Mouse (Mus musculus) lung, embryonic 14.5 days (tissue): ENCODE data around the gene Mogat2. TPM values are rescaled to one million over a fixed set of nuclear protein-coding genes. Genes with fewer than 3 reads are reported as not detected.

Experiments
- ATAC-seq: fragments of 200-750 bp; cut with Nextera tagmentation; 2 replicates; pipeline ENCODE4 v1.8.0; 2017; ENCODE audit warnings: mild to moderate bottlenecking, moderate TSS enrichment, moderate library complexity; ENCODE audit not compliant: insufficient read depth
- DNase-seq: peaks from one replicate; pipeline ENCODE4 v3.0.0-alpha.2; 2015
- H3K27ac ChIP-seq: fragments of 300-500 bp; sonication (generic); 2 replicates; pipeline ENCODE4 v1.5.1; 2014; ENCODE audit warnings: low read depth, mild to moderate bottlenecking, moderate library complexity
- H3K27me3 ChIP-seq: fragments of 300-500 bp; sonication (generic); 2 replicates; pipeline ENCODE4 v1.6.1; 2014; ENCODE audit warnings: low read length, control low read depth; ENCODE audit not compliant: insufficient read depth
- H3K36me3 ChIP-seq: fragments of 300-500 bp; sonication (generic); 2 replicates; pipeline ENCODE4 v1.6.1; 2014; ENCODE audit warnings: control low read depth; ENCODE audit not compliant: insufficient read depth
- H3K4me1 ChIP-seq: fragments of 300-500 bp; sonication (generic); 2 replicates; pipeline ENCODE4 v1.6.1; 2014; ENCODE audit warnings: antibody characterized with exemption, control low read depth; ENCODE audit not compliant: insufficient read depth
- H3K4me2 ChIP-seq: fragments of 300-500 bp; sonication (generic); 2 replicates; pipeline ENCODE4 v1.6.1; 2014; ENCODE audit warnings: mild to moderate bottlenecking
- H3K4me3 ChIP-seq: fragments of 300-500 bp; sonication (generic); 2 replicates; pipeline ENCODE4 v1.5.1; 2014; ENCODE audit warnings: low read depth, low read length
- H3K9ac ChIP-seq: fragments of 300-500 bp; sonication (generic); 2 replicates; pipeline ENCODE4 v1.6.1; 2014
- H3K9me3 ChIP-seq: fragments of 300-500 bp; sonication (generic); 2 replicates; pipeline ENCODE4 v1.6.1; 2016; ENCODE audit warnings: low read depth, low read length, control low read depth
- CTCF ChIP-seq: IDR thresholded peaks from 2 replicates; pipeline ENCODE4 v1.5.1; 2016; ENCODE audit warnings: antibody characterized with exemption, low read depth
- WGBS: fragments of 180-500 bp; shearing (Covaris S2); extraction: QIAGEN DNeasy Blood & Tissue Kit; methylation state at CpG from one replicate; pipeline ENCODE4 v1.1.7; 2014; 5-methylcytosine and 5-hydroxymethylcytosine counted together
- polyA plus RNA-seq: library from polyadenylated mRNA; unstranded; fragments of >200 nt; fragmentation: Nextera tagmentation; extraction: Ambion mirVana; gene quantifications from 2 replicates; pipeline ENCODE4 v1.2.1, GENCODE M21; 2014

The Mogat2 gene
- polyA plus RNA-seq, 1 experiment from 2014 or later, result 1.6 TPM

DNA sequence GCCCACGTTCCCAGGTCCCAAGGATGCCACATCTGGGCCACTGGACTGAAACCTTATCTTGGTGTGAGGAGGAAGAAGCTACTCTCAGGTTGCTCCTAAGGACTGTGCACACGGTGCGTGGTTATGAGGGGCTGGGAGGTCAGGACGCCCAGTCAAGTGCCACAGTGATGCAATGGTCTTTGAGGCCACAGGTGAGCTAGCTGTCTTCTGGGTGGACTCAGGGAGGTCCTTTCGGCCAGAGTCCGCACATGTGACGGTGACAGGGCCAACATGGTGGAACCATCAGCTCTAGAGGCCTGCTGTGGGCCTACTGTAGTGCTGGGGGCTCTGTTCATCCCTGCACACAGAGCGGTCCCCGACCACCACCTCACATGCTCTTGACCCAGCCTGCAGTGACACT is 62.8 kb downstream of the Mogat2 start:
- no peaks in the 10 kb centered on the region for H3K9me3 ChIP-seq
- no peak for TF ChIP-seq CTCF
- H3K36me3 ChIP-seq, result no peaks in the 10 kb centered on the region
- ATAC-seq (no peak), DNase-seq (no peak)
- no peak overlapping the region for H3K4me2 ChIP-seq
- H3K27ac ChIP-seq, result no peak overlapping the region
- H3K9ac ChIP-seq, result no peak overlapping the region
- H3K27me3 ChIP-seq, result no peaks in the 10 kb centered on the region
- no peaks in the 10 kb centered on the region for H3K4me1 ChIP-seq
- 91% methylated on average over 9 of the region's 9 CpGs for WGBS
- no peak overlapping the region for H3K4me3 ChIP-seq

DNA sequence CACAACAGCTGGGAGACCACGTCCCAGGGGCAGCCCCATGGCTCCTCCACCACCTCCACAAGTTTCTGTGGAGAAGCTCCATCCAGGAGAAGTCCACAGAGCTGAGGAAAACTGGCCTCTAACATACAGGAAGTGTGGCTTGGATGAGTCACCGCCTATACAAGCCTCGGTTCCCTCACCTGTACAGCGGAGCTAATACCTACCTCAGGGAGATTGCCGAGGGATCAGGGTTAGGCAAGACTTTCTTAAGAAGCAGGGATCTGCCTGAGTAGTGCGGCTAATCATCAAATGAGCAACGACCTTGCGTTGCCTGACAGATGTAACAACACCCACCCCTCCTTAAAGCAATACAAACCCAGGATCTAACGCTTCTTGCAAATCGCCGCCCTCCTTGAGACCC is 63.3 kb downstream of the Mogat2 start:
- WGBS, result 74% methylated on average over 11 of the region's 11 CpGs

DNA sequence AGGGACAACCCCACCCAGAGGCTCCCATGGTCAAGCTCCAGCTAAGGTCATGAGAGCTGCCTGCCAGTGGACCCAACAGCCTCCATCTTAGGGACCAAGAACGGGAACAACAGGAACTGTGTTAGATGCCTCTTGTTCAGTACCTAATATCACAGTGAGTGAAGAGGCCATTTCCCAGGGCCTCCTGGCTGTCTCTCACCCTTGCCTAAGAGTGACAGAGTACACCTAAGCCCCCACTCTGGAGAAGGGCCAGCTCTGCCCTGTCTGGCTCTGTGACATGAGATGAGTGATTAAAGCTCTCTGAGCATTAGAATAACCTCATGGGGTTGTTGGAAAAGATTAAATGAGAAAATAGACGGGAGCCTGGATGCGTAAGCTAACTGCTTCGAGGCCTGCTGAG is 64.4 kb downstream of the Mogat2 start:
- 86% methylated on average over 4 of the region's 4 CpGs for WGBS
- H3K4me1 ChIP-seq, result no peaks in the 10 kb centered on the region

More for the DNA sequence above, 63.3 kb downstream of the Mogat2 start:
- TF ChIP-seq CTCF, result no peak
- H3K27ac ChIP-seq, result no peak overlapping the region
- no peaks in the 10 kb centered on the region for H3K9me3 ChIP-seq
- no peaks in the 10 kb centered on the region for H3K27me3 ChIP-seq
- H3K9ac ChIP-seq, result no peak overlapping the region
- H3K4me3 ChIP-seq, result no peak overlapping the region
- DNase-seq (no peak), ATAC-seq (no peak)
- no peak overlapping the region for H3K4me2 ChIP-seq
- no peaks in the 10 kb centered on the region for H3K4me1 ChIP-seq
- H3K36me3 ChIP-seq, result no peaks in the 10 kb centered on the region

DNA sequence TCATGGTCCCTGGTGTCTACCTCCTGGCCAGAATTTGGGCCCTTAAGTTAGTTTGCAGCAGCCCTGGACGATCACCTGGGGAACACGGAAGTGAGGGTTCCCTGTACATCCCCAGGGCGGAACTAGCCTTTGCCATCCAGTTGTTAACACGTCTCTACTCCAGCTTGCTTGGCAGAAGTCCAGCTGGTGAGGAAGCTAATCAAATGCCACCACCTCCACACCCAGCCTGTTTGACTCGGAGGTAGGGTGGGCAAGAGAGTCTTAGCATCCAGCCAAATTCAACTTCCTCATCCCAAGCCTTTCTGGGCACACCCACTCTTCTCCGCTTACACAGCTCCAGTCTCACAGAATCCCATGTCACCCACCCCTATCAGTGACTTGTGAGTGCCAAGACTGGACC is 65.5 kb downstream of the Mogat2 start:
- H3K4me1 ChIP-seq, result no peaks in the 10 kb centered on the region
- WGBS, result 65% methylated on average over 6 of the region's 6 CpGs
- H3K9ac ChIP-seq, result no peak overlapping the region
- H3K36me3 ChIP-seq, result no peaks in the 10 kb centered on the region
- DNase-seq (no peak), ATAC-seq (no peak)
- no peak for TF ChIP-seq CTCF
- H3K4me2 ChIP-seq, result no peak overlapping the region
- no peak overlapping the region for H3K4me3 ChIP-seq
- no peaks in the 10 kb centered on the region for H3K27me3 ChIP-seq
- H3K27ac ChIP-seq, result no peak overlapping the region
- H3K9me3 ChIP-seq, result no peaks in the 10 kb centered on the region

More for the DNA sequence above, 64.4 kb downstream of the Mogat2 start:
- no peak for ATAC-seq
- H3K9me3 ChIP-seq, result no peaks in the 10 kb centered on the region
- H3K9ac ChIP-seq, result no peak overlapping the region
- TF ChIP-seq CTCF, result no peak
- no peak for DNase-seq
- H3K27ac ChIP-seq, result no peak overlapping the region
- no peak overlapping the region for H3K4me3 ChIP-seq
- H3K27me3 ChIP-seq, result no peaks in the 10 kb centered on the region
- H3K36me3 ChIP-seq, result no peaks in the 10 kb centered on the region
- no peak overlapping the region for H3K4me2 ChIP-seq

DNA sequence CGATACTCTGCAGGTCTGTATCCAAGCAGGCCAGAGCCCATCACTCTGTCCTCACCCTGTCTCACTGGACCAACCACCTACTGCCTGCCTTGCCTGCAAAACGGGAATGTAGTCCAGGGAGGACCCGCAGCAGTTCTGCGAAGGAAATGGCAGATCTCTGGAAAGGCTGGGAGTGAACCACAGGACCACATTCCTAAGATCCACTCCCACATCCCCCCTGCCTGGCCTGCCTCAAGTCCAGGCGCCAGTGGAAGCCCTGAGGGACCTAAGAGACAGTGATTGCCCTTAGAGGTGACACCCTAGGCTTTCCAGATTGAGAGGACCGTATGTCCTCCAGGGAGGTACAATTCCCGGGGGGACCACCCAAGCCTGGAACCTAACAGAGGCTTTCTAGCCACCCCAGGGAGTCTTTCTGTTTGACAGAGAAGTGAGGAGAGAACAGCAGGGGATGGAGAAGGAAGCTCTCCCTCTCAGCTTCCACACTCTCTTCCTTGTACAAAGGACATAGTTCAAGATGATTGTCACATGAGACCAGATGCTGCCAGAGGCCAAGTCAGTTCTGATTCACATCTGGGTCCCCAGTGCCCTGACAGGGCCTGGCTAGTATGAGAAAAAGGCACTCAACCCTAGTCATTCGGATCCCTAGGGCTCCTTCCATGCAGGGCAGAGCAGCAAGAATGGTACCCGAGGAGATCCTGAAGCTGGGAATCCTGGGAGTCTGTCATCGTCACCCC is 66.5 kb downstream of the Mogat2 start:
- ATAC-seq, result no peak
- Histone ChIP-seq H3K27me3 (no peaks in the 10 kb centered on the region), H3K9ac (no peak overlapping the region), H3K36me3 (no peaks in the 10 kb centered on the region), H3K4me3 (no peak overlapping the region), H3K4me1 (no peaks in the 10 kb centered on the region), H3K27ac (no peak overlapping the region), H3K4me2 (no peak overlapping the region), H3K9me3 (no peaks in the 10 kb centered on the region)
- TF ChIP-seq CTCF, result no peak
- 56% methylated on average over 10 of the region's 10 CpGs for WGBS
- DNase-seq, result no peak

DNA sequence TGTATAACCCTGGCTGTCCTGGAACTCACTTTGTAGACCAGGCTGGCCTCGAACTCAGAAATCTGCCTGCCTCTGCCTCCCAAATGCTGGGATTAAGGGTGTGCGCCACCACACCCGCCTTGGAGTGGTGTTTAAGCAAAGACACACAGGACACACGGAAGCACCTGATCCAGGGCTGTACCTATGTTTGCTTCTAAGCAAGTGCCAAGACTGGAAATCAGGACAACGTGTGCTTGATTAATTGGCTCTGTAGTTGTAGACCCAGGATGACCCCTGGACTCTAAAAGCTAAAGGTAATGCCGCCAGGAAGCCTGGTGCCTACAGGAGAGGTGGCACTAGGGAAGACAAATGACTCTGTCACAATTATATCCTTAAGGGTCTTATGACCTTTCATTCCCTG is 67.9 kb downstream of the Mogat2 start:
- WGBS, result 87% methylated on average over 6 of the region's 6 CpGs
- H3K9me3 ChIP-seq, result no peaks in the 10 kb centered on the region
- TF ChIP-seq CTCF, result no peak

DNA sequence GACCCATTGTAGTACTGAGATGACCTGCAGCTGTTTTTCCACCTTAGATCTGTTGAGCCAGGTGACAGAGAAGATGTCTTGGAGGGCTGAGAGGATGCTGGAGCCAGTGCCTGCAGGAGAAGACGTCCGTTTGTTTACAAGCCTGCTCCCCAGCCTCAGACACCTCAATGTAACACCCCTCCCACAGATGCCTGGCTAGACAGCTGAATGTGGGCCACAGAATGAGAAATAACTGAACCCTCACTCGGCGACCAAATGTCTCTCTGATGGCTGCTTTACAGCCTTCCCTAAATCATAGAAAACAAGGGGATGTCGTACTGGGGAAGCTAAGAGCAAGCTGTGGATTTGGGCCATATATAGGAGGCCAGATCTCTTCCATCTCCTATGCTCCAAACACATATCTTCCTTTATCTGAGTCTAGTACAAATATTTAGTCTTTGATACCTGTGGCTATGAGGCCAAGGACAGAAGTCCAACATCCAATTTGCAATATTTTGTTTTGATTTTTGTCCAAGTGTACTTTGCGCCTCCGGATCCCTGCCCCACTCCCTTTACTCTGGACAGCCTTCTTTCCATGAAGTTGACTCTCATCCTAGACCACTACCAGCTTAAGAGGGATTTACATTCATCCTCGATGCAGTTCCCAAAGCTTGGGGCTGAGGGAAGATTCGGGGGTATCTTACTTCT is 68.6 kb downstream of the Mogat2 start:
- ATAC-seq (no peak), DNase-seq (no peak)
- TF ChIP-seq CTCF, result no peak
- no peaks in the 10 kb centered on the region for H3K36me3 ChIP-seq
- H3K4me1 ChIP-seq, result no peaks in the 10 kb centered on the region
- H3K27me3 ChIP-seq, result no peaks in the 10 kb centered on the region
- no peak overlapping the region for H3K9ac ChIP-seq
- WGBS, result 71% methylated on average over 9 of the region's 9 CpGs
- H3K9me3 ChIP-seq, result no peaks in the 10 kb centered on the region
- H3K4me2 ChIP-seq, result no peak overlapping the region
- no peak overlapping the region for H3K27ac ChIP-seq
- H3K4me3 ChIP-seq, result no peak overlapping the region

More for the DNA sequence above, 67.9 kb downstream of the Mogat2 start:
- no peak overlapping the region for H3K4me2 ChIP-seq
- no peak for ATAC-seq
- no peaks in the 10 kb centered on the region for H3K27me3 ChIP-seq
- H3K36me3 ChIP-seq, result no peaks in the 10 kb centered on the region
- no peak for DNase-seq
- no peaks in the 10 kb centered on the region for H3K4me1 ChIP-seq
- no peak overlapping the region for H3K27ac ChIP-seq
- no peak overlapping the region for H3K9ac ChIP-seq
- H3K4me3 ChIP-seq, result no peak overlapping the region

Other genes starting within 250 kb of the Mogat2 start
- gene Uvrag, start 97.5 kb downstream of the Mogat2 start, polyA plus RNA-seq, result 22.0 and 25.1 TPM in 2 replicates
- gene Dgat2, start 55.9 kb downstream of the Mogat2 start, polyA plus RNA-seq, result 17.0 and 25.2 TPM in 2 replicates
- gene Map6, start 28.8 kb upstream of the Mogat2 start, polyA plus RNA-seq, result 1.2 and 2.0 TPM in 2 replicates
- 663 and 691 TPM in 2 replicates for gene Serpinh1, start 114.6 kb upstream of the Mogat2 start, polyA plus RNA-seq
- gene Gdpd5, start 142.8 kb upstream of the Mogat2 start, polyA plus RNA-seq, result 20.2 and 21.8 TPM in 2 replicates
- 0.95 and 1.2 TPM in 2 replicates for gene Klhl35, start 227.4 kb upstream of the Mogat2 start, polyA plus RNA-seq
- gene Rps3, start 245.1 kb upstream of the Mogat2 start, polyA plus RNA-seq, result 922 and 969 TPM in 2 replicates